Mouse (Mus musculus) ES-Bruce4 (cell line): ENCODE results near the gene Ngdn.

ENCODE experiments used
- EP300 ChIP-seq: IDR thresholded peaks from 2 replicates; pipeline ENCODE4 v1.6.1; 2011; ENCODE audit warnings: low read depth, low read length; ENCODE audit not compliant: insufficient read depth
- POLR2A ChIP-seq: IDR thresholded peaks from one replicate; pipeline ENCODE4 v1.8.1; 2011; ENCODE audit warnings: low read length; ENCODE audit not compliant: insufficient read depth

- TF ChIP-seq EP300 (no peak), POLR2A (no peak)
These were observed 39.0 kb downstream of the Ngdn start for GRCm38 (mm10) chr14:55054191-55054749.
